Mouse (Mus musculus): Measurements from ENCODE around the gene Akap8l. TPM values are rescaled to one million over a fixed set of nuclear protein-coding genes. Genes with fewer than 3 reads are reported as not detected.
A peak's percentile ranks its signal among the peaks of the same experiment; 100 is the strongest.

The Akap8l gene
- polyA plus RNA-seq, 1 experiment from 2014 or later = 63.2 TPM

GRCm38 (mm10) chr17:32319950-32320349 lies 30.5 kb downstream of the Akap8l start:
- peak overlapping the region; percentile 86 for H3K4me3 ChIP-seq (replicated peaks; ENCODE audit: low read depth, low read length)
- ATAC-seq (replicated peaks; ENCODE audit: low FRiP score, low read depth) (no peak), DNase-seq (ENCODE audit: low spot score) (peak; percentile 44)
- 0 out of 2 replicates have a peak, but pooled peaks cover 5% of the 10 kb centered on the region for H3K4me1 ChIP-seq (replicated peaks; ENCODE audit: insufficient read depth, low read length)
- peaks cover 26% of the 10 kb centered on the region for H3K36me3 ChIP-seq (ENCODE audit: insufficient read depth, low read length)
- no peak for TF ChIP-seq CTCF (IDR thresholded peaks at IDR 0.05; ENCODE audit: low read depth)
- WGBS = 1% methylated on average over 7 of the region's 7 CpGs
- H3K4me2 ChIP-seq (ENCODE audit: low read length) = peak overlapping the region; percentile 95
- peak overlapping the region; percentile 98 for H3K27ac ChIP-seq
- H3K27me3 ChIP-seq (ENCODE audit: insufficient read depth, low read length) = no peaks in the 10 kb centered on the region
- no peaks in the 10 kb centered on the region for H3K9me3 ChIP-seq (replicated peaks; ENCODE audit: low read length)
- H3K9ac ChIP-seq (ENCODE audit: low read depth, low read length) = peak overlapping the region; percentile 95

DNA sequence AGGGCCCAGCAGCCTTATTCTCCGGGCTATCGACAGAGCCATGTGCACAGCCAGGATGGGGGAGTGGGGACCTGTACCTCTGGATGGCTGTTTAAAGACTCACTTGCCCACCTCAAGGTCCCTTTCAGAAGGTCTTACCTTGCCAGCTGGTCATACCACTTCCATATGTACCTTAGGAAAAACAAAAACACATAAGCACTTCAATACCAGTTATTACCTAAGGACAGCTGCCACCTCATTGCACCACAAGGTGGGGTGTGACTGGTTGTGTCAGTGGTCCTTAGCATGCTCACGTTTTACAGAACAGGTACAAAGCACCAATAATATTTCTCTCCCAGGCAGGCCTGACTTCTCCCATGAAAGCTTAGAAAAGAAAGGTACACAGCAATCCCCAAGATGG lies 32.7 kb downstream of the Akap8l start:
- Histone ChIP-seq H3K4me3 (replicated peaks; ENCODE audit: low read depth, low read length) (no peak overlapping the region), H3K9me3 (replicated peaks; ENCODE audit: low read length) (no peaks in the 10 kb centered on the region), H3K27ac (no peak overlapping the region), H3K4me1 (replicated peaks; ENCODE audit: insufficient read depth, low read length) (0 out of 2 replicates have a peak, but pooled peaks cover 5% of the 10 kb centered on the region), H3K27me3 (ENCODE audit: insufficient read depth, low read length) (no peaks in the 10 kb centered on the region), H3K36me3 (ENCODE audit: insufficient read depth, low read length) (peaks cover 45% of the 10 kb centered on the region), H3K4me2 (ENCODE audit: low read length) (no peak overlapping the region), H3K9ac (ENCODE audit: low read depth, low read length) (no peak overlapping the region)
- DNase-seq (ENCODE audit: low spot score) (no peak), ATAC-seq (replicated peaks; ENCODE audit: low FRiP score, low read depth) (no peak)
- WGBS = 80% methylated on average over 3 of the region's 3 CpGs
- TF ChIP-seq CTCF (IDR thresholded peaks at IDR 0.05; ENCODE audit: low read depth) = 0 out of 2 replicates have a peak, but pooled peaks have one; percentile 18

GRCm38 (mm10) chr17:32317032-32317431 lies 33.4 kb downstream of the Akap8l start:
- H3K4me2 ChIP-seq (ENCODE audit: low read length) = no peak overlapping the region
- TF ChIP-seq CTCF (IDR thresholded peaks at IDR 0.05; ENCODE audit: low read depth) = no peak
- H3K27me3 ChIP-seq (ENCODE audit: insufficient read depth, low read length) = no peaks in the 10 kb centered on the region
- H3K36me3 ChIP-seq (ENCODE audit: insufficient read depth, low read length) = peaks cover 52% of the 10 kb centered on the region
- no peak for ATAC-seq (replicated peaks; ENCODE audit: low FRiP score, low read depth)
- 0 out of 2 replicates have a peak, but pooled peaks cover 5% of the 10 kb centered on the region for H3K4me1 ChIP-seq (replicated peaks; ENCODE audit: insufficient read depth, low read length)
- no peak overlapping the region for H3K9ac ChIP-seq (ENCODE audit: low read depth, low read length)
- no peak for DNase-seq (ENCODE audit: low spot score)
- H3K4me3 ChIP-seq (replicated peaks; ENCODE audit: low read depth, low read length) = no peak overlapping the region
- H3K9me3 ChIP-seq (replicated peaks; ENCODE audit: low read length) = no peaks in the 10 kb centered on the region
- WGBS = 94% methylated on average over 8 of the region's 8 CpGs
- no peak overlapping the region for H3K27ac ChIP-seq

- Histone ChIP-seq H3K36me3 (ENCODE audit: insufficient read depth, low read length) (peaks cover 66% of the 10 kb centered on the region), H3K27ac (no peak overlapping the region), H3K4me1 (replicated peaks; ENCODE audit: insufficient read depth, low read length) (0 out of 2 replicates have a peak, but pooled peaks cover 5% of the 10 kb centered on the region), H3K27me3 (ENCODE audit: insufficient read depth, low read length) (no peaks in the 10 kb centered on the region), H3K4me3 (replicated peaks; ENCODE audit: low read depth, low read length) (no peak overlapping the region), H3K9me3 (replicated peaks; ENCODE audit: low read length) (no peaks in the 10 kb centered on the region), H3K4me2 (ENCODE audit: low read length) (no peak overlapping the region), H3K9ac (ENCODE audit: low read depth, low read length) (no peak overlapping the region)
- TF ChIP-seq CTCF (IDR thresholded peaks at IDR 0.05; ENCODE audit: low read depth) = no peak
- DNase-seq (ENCODE audit: low spot score) = no peak
- WGBS = 91% methylated on average over 5 of the region's 5 CpGs
- no peak for ATAC-seq (replicated peaks; ENCODE audit: low FRiP score, low read depth)
Measured at GRCm38 (mm10) chr17:32315560-32315959, 34.8 kb downstream of the Akap8l start.

DNA sequence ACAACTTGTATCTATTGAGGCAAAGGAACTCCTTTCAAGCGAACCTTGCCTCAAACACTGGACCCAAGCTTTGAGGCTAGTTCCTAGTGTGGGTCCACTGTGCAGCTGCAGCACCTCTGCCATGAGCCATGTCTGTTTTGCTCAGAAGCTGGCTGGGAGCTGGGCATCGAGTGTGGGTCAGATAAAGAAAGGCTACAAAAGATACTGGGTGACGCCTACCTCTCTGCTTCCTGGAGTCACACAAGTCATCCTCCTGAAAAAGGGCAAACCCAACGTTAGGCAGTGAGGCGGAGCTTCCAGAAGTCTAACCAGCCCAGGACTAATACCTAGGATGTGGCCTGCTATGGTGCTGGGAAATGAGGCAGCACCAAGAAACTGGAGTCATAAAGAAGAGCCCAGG lies 36.5 kb downstream of the Akap8l start:
- 79% methylated on average over 5 of the region's 5 CpGs for WGBS
- no peak overlapping the region for H3K4me3 ChIP-seq (replicated peaks; ENCODE audit: low read depth, low read length)
- DNase-seq (ENCODE audit: low spot score) = no peak
- TF ChIP-seq CTCF (IDR thresholded peaks at IDR 0.05; ENCODE audit: low read depth) = no peak
- H3K4me2 ChIP-seq (ENCODE audit: low read length) = no peak overlapping the region
- H3K36me3 ChIP-seq (ENCODE audit: insufficient read depth, low read length) = peaks cover 82% of the 10 kb centered on the region
- no peak for ATAC-seq (replicated peaks; ENCODE audit: low FRiP score, low read depth)
- H3K9ac ChIP-seq (ENCODE audit: low read depth, low read length) = no peak overlapping the region
- no peaks in the 10 kb centered on the region for H3K4me1 ChIP-seq (replicated peaks; ENCODE audit: insufficient read depth, low read length)
- H3K27me3 ChIP-seq (ENCODE audit: insufficient read depth, low read length) = no peaks in the 10 kb centered on the region
- H3K27ac ChIP-seq = no peak overlapping the region
- H3K9me3 ChIP-seq (replicated peaks; ENCODE audit: low read length) = no peaks in the 10 kb centered on the region

DNA sequence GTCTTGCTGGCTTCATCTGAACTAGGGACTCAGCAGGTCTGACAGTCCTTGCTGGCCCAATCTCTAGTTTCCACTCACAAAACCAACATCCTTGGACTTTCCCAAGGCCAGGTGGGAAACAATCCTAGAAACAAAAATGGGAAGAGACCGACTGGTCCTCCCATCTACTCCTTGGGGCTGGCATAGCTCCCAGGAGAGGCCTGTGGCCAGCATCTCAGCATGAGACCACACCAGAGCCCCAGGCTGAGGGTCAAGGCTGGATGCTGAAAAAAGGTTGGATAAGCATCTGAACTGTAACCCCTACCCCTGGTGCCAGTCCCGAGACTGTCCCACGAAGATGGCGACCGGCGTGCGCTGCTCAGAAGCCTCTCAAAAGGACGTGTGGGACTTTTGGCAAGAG lies 37.6 kb downstream of the Akap8l start:
- WGBS = 88% methylated on average over 8 of the region's 8 CpGs
- TF ChIP-seq CTCF (IDR thresholded peaks at IDR 0.05; ENCODE audit: low read depth) = no peak
- ATAC-seq (replicated peaks; ENCODE audit: low FRiP score, low read depth) = no peak

GRCm38 (mm10) chr17:32307963-32308362 lies 42.4 kb downstream of the Akap8l start:
- Histone ChIP-seq H3K36me3 (ENCODE audit: insufficient read depth, low read length) (peaks cover 82% of the 10 kb centered on the region), H3K9ac (ENCODE audit: low read depth, low read length) (no peak overlapping the region), H3K4me2 (ENCODE audit: low read length) (no peak overlapping the region), H3K4me3 (replicated peaks; ENCODE audit: low read depth, low read length) (no peak overlapping the region), H3K4me1 (replicated peaks; ENCODE audit: insufficient read depth, low read length) (no peaks in the 10 kb centered on the region), H3K27me3 (ENCODE audit: insufficient read depth, low read length) (no peaks in the 10 kb centered on the region), H3K27ac (no peak overlapping the region), H3K9me3 (replicated peaks; ENCODE audit: low read length) (no peaks in the 10 kb centered on the region)
- DNase-seq (ENCODE audit: low spot score) (no peak), ATAC-seq (replicated peaks; ENCODE audit: low FRiP score, low read depth) (no peak)
- 88% methylated on average over 4 of the region's 4 CpGs for WGBS
- TF ChIP-seq CTCF (IDR thresholded peaks at IDR 0.05; ENCODE audit: low read depth) = no peak

More for the DNA sequence above, 37.6 kb downstream of the Akap8l start:
- H3K4me2 ChIP-seq (ENCODE audit: low read length) = no peak overlapping the region
- H3K27ac ChIP-seq = no peak overlapping the region
- H3K4me1 ChIP-seq (replicated peaks; ENCODE audit: insufficient read depth, low read length) = no peaks in the 10 kb centered on the region
- DNase-seq (ENCODE audit: low spot score) = no peak
- no peaks in the 10 kb centered on the region for H3K9me3 ChIP-seq (replicated peaks; ENCODE audit: low read length)
- no peaks in the 10 kb centered on the region for H3K27me3 ChIP-seq (ENCODE audit: insufficient read depth, low read length)
- no peak overlapping the region for H3K4me3 ChIP-seq (replicated peaks; ENCODE audit: low read depth, low read length)
- peaks cover 93% of the 10 kb centered on the region for H3K36me3 ChIP-seq (ENCODE audit: insufficient read depth, low read length)
- H3K9ac ChIP-seq (ENCODE audit: low read depth, low read length) = no peak overlapping the region
